Mouse (Mus musculus) lung, adult 2 months (tissue): ENCODE measurements around the gene Emsy.

Experiments used
- CTCF ChIP-seq: fragments of 200-500 bp; IDR thresholded peaks from 2 replicates; pipeline ENCODE4 v1.5.1; 2011; ENCODE audit warnings: mild to moderate bottlenecking, low read length, control low read depth; ENCODE audit not compliant: insufficient read depth
- POLR2A ChIP-seq: fragments of 200-500 bp; IDR thresholded peaks from 2 replicates; pipeline ENCODE4 v1.6.1; 2011; ENCODE audit warnings: low read depth, mild to moderate bottlenecking, control low read depth, low read length, borderline replicate concordance; ENCODE audit errors: extremely low read depth

- TF ChIP-seq POLR2A, result no peak
- TF ChIP-seq CTCF, result no peak
These were observed 70.3 kb downstream of the Emsy start for GRCm38 (mm10) chr7:98586313-98586712.
